Mouse (Mus musculus) liver, embryonic 15.5 days (tissue): ENCODE data around the gene Ajuba. TPM values are rescaled to one million over a fixed set of nuclear protein-coding genes. Genes with fewer than 3 reads are reported as not detected.
"Not testable (repeated sequence)": the region's sequence is repeated elsewhere in the genome, so short reads cannot be mapped to it uniquely, and the experiment has no call there.

Experiments used
- ATAC-seq: fragments of 200-750 bp; cut with Nextera tagmentation; 2 replicates; pipeline ENCODE4 v1.8.0; 2017; ENCODE audit warnings: moderate number of reproducible peaks, mild to moderate bottlenecking, moderate library complexity; ENCODE audit not compliant: insufficient read depth
- H3K27ac ChIP-seq: fragments of 300-500 bp; sonication (generic); replicated peaks from 2 replicates; pipeline ENCODE4 v1.5.1; 2015; ENCODE audit warnings: mild to moderate bottlenecking, inconsistent platforms
- H3K27me3 ChIP-seq: fragments of 300-500 bp; sonication (generic); 2 replicates; pipeline ENCODE4 v1.6.1; 2015; ENCODE audit warnings: mild to moderate bottlenecking, inconsistent platforms
- H3K36me3 ChIP-seq: fragments of 300-500 bp; sonication (generic); replicated peaks from 2 replicates; pipeline ENCODE4 v1.6.1; 2015; ENCODE audit warnings: moderate library complexity, mild to moderate bottlenecking, inconsistent platforms
- H3K4me1 ChIP-seq: fragments of 300-500 bp; sonication (generic); replicated peaks from 2 replicates; pipeline ENCODE4 v1.6.1; 2015; ENCODE audit warnings: inconsistent platforms
- H3K4me2 ChIP-seq: fragments of 300-500 bp; sonication (generic); 2 replicates; pipeline ENCODE4 v1.6.1; 2015; ENCODE audit warnings: moderate library complexity, mild to moderate bottlenecking, inconsistent platforms
- H3K4me3 ChIP-seq: fragments of 300-500 bp; sonication (generic); replicated peaks from 2 replicates; pipeline ENCODE4 v1.5.1; 2015; ENCODE audit warnings: mild to moderate bottlenecking, inconsistent platforms
- H3K9ac ChIP-seq: fragments of 300-500 bp; sonication (generic); 2 replicates; pipeline ENCODE4 v1.6.1; 2015; ENCODE audit warnings: moderate library complexity, mild to moderate bottlenecking, inconsistent platforms
- H3K9me3 ChIP-seq: fragments of 300-500 bp; sonication (generic); replicated peaks from 2 replicates; pipeline ENCODE4 v1.6.1; 2016; ENCODE audit warnings: inconsistent platforms
- WGBS: fragments of 180-500 bp; shearing (Covaris S2); methylation state at CpG from one replicate; pipeline ENCODE4 v1.1.7; 2015; ENCODE audit warnings: mixed read lengths; ENCODE audit not compliant: insufficient replicate concordance; 5-methylcytosine and 5-hydroxymethylcytosine counted together
- polyA plus RNA-seq: library from polyadenylated mRNA; unstranded; fragments of >200 nt; fragmentation: Nextera tagmentation; extraction: Ambion mirVana; gene quantifications from 2 replicates; pipeline ENCODE4 v1.2.1, GENCODE M21; 2015

Ajuba gene
- polyA plus RNA-seq = 5.6 TPM in 2 replicates

DNA sequence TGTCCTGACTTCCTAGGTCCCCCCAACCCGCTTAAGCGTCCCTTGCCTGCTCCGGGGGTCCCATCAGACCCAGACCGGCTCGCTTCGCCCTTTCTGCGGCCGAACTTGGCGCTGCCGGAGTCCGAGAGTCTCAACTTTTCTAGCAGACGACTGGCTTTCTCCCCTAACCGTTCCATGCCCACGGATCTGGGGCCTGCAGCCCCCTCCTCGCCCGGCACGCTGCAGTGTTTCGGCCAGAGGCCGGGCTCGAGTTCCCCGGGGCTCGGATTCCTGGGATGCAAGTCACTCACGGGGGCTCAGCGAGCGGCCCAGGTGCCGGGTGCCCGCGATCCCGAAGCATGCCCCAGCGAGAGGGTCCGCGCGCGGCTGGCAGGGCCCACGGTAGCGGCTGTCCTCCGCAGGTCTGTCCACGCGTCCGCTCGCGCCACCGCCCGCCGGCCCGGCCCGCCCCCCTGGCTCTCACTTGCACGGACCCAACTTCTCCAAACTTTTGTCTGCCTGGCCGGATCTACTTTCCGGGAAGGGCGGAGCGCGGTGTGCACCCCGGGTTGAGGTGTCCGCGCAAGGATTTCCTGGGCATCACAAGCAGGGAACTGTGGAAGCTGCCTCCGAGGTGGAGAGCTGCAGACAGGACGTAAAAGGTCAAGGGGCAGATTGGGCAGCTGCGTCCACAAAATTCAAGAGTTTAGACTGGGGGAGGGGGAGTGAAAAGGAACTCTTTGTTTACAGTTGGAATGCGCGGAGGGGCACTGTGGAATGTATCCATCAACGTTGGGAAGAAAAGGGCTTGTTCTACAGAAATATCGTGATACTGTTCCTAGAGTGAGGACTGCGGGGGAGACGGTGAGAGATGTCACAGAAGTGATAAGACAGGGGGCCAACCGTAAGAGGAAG is at the start of gene Ajuba:
Ajuba (minus strand) TSS at position 470 of the 894 bp plus-strand sequence.
- peak within 1 kb of the TSS; percentile 68 for H3K4me2 ChIP-seq
- ATAC-seq = peak; percentile 50; the same call in 1 of the 2 replicates
- H3K27ac ChIP-seq = peak within 1 kb of the TSS; percentile 59
- no peaks in the 10 kb centered on the region for H3K36me3 ChIP-seq
- H3K9me3 ChIP-seq = no peaks in the 10 kb centered on the region
- peak within 1 kb of the TSS; percentile 44 for H3K9ac ChIP-seq
- H3K27me3 ChIP-seq = peaks cover 77% of the 10 kb centered on the region
- peak within 1 kb of the TSS; percentile 58 for H3K4me3 ChIP-seq
- peaks cover 72% of the 10 kb centered on the region for H3K4me1 ChIP-seq
- WGBS = under 1% methylated on average over 66 of the region's 66 CpGs

DNA sequence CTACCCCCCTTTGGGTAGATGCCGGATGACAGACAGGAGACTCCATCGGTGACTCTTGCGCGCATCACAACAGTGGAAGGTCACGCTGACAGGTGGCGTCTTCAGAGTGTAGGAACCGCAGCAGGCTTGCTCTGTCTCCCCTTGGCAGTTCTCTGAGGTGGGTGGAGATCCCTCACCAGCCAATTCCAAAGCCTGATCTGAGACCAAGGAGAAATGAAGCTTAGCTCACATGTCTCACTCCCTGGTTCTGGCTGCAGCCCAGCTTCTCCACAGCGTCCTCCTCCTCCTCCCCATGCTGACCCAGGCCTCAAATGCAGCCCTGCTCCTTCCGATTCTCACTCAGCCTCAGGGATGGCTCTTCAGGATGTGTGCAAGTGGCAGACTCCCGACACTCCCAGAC is 47.6 kb upstream of the Ajuba start:
- no peak overlapping the region for H3K4me3 ChIP-seq
- no peak overlapping the region for H3K27ac ChIP-seq
- peaks cover 10% of the 10 kb centered on the region for H3K4me1 ChIP-seq
- H3K4me2 ChIP-seq = no peak overlapping the region
- WGBS = 69% methylated on average over 10 of the region's 10 CpGs
- no peak overlapping the region for H3K9ac ChIP-seq
- H3K27me3 ChIP-seq = peaks cover 17% of the 10 kb centered on the region
- no peaks in the 10 kb centered on the region for H3K9me3 ChIP-seq
- no peak for ATAC-seq
- H3K36me3 ChIP-seq = no peaks in the 10 kb centered on the region

DNA sequence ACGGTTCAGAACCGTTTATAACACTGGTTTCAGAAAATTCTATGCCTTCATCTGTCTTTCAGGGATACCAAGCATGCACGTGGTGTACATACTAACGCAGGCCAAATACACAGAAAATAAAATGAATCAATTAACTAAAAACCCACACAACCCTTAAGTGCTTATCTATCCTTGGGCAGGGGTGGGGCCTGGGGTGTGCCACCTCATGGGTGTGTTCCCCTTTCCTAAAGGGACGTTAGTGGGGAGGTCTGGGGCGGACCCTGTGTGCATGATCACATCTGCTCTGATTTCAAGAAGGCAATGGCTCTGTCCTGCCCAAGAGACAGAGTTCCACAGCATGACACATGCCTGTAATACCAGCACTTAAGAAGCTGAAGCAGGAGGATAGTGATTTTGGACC is 46.0 kb upstream of the Ajuba start:
- H3K4me1 ChIP-seq = peaks cover 10% of the 10 kb centered on the region
- WGBS = 52% methylated on average over 6 of the region's 6 CpGs
- no peak overlapping the region for H3K4me3 ChIP-seq
- H3K9me3 ChIP-seq = no peaks in the 10 kb centered on the region
- peak; percentile 53; the same call in 1 of the 2 replicates for ATAC-seq
- H3K27ac ChIP-seq = no peak overlapping the region
- H3K27me3 ChIP-seq = peaks cover 17% of the 10 kb centered on the region
- no peak overlapping the region for H3K4me2 ChIP-seq
- no peak overlapping the region for H3K9ac ChIP-seq
- H3K36me3 ChIP-seq = no peaks in the 10 kb centered on the region

DNA sequence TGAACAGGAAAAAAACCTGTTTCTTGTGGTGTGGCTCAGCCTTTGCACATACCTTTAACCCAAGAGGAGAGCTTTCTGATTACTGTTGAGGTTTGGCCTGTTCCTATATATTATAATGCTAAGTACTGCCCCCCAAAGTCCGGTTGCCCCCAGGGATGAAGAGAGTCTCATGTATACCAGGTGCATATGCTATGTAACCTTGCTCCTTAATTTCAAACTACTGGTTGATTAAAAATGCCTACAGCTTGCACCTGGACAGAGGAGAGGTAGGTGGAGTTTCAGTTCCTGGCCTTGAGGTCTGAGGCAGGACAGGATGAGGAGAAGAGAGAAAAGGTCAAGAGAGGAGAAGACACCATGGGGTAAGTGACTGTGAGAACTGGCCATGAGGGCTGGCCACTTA is 43.8 kb upstream of the Ajuba start, which contains the start of gene Psmb11:
Psmb11 (plus strand) TSS at position 301 of the 400 bp plus-strand sequence.
- peaks cover 22% of the 10 kb centered on the region for H3K4me1 ChIP-seq
- H3K27ac ChIP-seq = no peak within 1 kb of the TSS
- no peaks in the 10 kb centered on the region for H3K9me3 ChIP-seq
- no peak within 1 kb of the TSS for H3K4me3 ChIP-seq
- no peak within 1 kb of the TSS for H3K4me2 ChIP-seq
- H3K27me3 ChIP-seq = peaks cover 14% of the 10 kb centered on the region
- ATAC-seq = no peak
- H3K36me3 ChIP-seq = peaks cover 4% of the 10 kb centered on the region; the same call in 1 of the 2 replicates
- H3K9ac ChIP-seq = no peak within 1 kb of the TSS
- WGBS = 79% methylated on average over 1 of the region's 1 CpGs

DNA sequence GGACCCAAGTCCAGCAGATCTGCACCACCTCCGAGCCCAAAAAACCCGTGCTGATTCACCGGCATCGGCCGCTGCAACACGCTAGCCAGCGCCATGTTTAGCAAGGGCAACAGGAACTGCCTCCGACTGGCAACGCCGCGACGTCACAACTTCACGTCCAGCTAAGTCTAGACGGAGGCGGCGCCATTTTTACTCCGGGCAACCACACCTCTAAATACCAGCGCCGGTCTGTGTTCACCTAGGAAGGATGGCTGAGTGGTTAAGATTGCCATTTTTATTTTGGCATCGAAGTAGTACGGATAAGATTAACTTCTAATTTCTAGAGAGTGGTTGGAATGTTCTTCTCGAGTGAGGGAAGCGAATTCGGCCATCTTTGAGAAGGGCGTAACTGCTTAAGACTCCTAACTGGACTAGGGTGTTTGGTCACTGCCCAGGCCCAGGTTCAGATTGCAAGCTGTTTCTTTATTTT is 40.6 kb upstream of the Ajuba start, which contains the start of gene Psmb5:
Psmb5 (minus strand) TSS at position 126 of the 469 bp plus-strand sequence.
- Histone ChIP-seq H3K9me3 (no peaks in the 10 kb centered on the region), H3K27me3 (no peaks in the 10 kb centered on the region), H3K36me3 (peaks cover 26% of the 10 kb centered on the region), H3K9ac (peak within 1 kb of the TSS; percentile 83), H3K4me1 (peaks cover 23% of the 10 kb centered on the region), H3K4me3 (peak within 1 kb of the TSS; percentile 87), H3K4me2 (peak within 1 kb of the TSS; percentile 75), H3K27ac (peak within 1 kb of the TSS; percentile 78)
- under 1% methylated on average over 25 of the region's 25 CpGs for WGBS
- ATAC-seq = peak; percentile 87

DNA sequence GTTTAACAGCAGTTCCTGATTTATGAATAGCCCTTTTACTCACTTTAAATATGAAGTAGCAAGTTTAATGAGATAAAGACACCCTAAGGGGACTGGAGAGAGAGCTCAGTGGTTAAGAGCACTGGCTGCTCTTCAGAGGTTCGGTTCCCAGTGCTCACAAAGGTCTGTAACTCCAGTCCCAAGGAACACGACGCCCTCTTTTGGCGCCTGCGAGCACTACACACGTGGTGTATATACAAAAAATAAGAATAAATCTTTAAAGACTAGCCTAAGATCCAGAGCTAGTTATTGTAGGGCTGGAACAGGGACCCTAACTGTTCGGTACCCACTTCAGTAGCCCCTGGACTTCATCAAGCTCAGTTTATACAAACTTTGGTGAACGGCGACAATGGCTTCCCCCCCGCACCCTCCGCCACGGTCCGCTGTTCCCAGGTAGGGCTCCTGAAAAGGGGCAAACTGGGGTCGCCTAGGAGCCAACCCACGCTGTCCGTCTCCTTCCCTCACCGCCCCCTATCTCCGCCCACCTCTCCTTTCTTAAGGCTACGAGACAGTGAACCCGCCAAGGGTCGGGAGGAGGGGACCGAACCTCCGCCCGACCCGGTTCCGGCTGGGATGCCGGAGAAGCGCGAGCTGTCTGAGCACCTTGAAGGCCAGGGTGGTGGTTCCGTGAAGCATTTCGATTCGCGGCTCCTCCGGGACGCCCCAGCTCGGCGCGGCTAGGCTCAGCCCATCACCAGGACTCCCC is 40.0 kb upstream of the Ajuba start:
- Histone ChIP-seq H3K4me2 (peak overlapping the region; percentile 75), H3K4me3 (peak overlapping the region; percentile 87), H3K9me3 (no peaks in the 10 kb centered on the region), H3K27me3 (no peaks in the 10 kb centered on the region), H3K9ac (peak overlapping the region; percentile 83), H3K27ac (peak overlapping the region; percentile 78), H3K4me1 (peaks cover 21% of the 10 kb centered on the region), H3K36me3 (peaks cover 32% of the 10 kb centered on the region)
- ATAC-seq = peak; percentile 57
- WGBS = 2% methylated on average over 38 of the region's 38 CpGs

DNA sequence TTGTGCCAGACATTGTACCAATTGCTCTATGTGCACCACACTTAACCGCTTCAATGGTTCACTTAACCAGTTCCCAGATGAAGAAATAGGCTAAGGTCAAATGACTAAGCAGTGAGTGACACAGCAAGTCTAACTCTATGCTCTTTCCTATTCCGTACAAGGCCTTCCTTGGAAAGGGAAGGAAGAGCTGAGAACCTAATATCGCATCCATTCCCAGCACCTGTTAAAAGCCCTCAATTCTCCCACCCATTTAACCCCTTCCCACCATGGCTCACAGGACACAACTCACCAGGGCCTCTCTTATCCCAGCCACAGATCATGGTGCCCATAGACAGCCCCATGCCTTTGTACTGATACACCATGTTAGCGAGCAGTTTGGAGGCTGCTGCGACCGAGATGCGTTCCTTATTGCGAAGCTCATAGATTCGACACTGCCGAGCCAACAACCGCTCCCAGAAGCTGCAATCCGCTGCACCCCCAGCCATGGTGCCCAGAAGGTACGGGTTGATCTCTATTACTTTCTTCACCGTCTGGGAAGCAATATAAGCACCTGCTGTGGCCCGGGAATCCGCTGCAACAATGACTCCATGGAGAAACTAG is 39.0 kb upstream of the Ajuba start:
- H3K4me2 ChIP-seq = no peak overlapping the region
- ATAC-seq = no peak
- H3K9ac ChIP-seq = no peak overlapping the region
- H3K36me3 ChIP-seq = peaks cover 38% of the 10 kb centered on the region
- H3K27ac ChIP-seq = no peak overlapping the region
- 86% methylated on average over 16 of the region's 16 CpGs for WGBS
- H3K9me3 ChIP-seq = no peaks in the 10 kb centered on the region
- H3K4me3 ChIP-seq = no peak overlapping the region; the same call in 1 of the 2 replicates
- no peaks in the 10 kb centered on the region for H3K27me3 ChIP-seq
- peaks cover 21% of the 10 kb centered on the region for H3K4me1 ChIP-seq

DNA sequence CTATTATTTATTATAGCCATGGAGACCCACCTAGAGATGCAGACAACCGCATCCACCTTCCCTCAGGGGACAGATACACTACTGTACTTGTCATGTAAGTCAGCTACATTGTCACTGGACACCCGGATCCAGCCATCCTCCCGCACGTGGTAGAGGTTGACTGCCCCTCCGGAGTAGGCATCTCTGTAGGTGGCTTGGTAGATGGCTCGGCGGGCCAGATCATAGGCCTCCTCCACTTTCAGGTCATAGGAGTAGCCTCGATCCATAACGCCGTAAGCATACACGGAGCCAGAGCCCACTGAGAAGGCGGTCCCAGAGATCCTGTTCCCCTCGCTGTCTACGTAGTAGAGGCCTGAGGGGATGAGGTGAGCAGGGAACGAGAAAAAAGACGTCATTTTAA is 36.8 kb upstream of the Ajuba start:
- not testable (repeated sequence) for H3K27me3 ChIP-seq, H3K4me2 ChIP-seq, H3K9me3 ChIP-seq, H3K9ac ChIP-seq, H3K4me3 ChIP-seq, ATAC-seq, H3K27ac ChIP-seq
- H3K36me3 ChIP-seq = peaks cover 42% of the 10 kb centered on the region
- 86% methylated on average over 16 of the region's 16 CpGs for WGBS
- peaks cover 21% of the 10 kb centered on the region for H3K4me1 ChIP-seq

DNA sequence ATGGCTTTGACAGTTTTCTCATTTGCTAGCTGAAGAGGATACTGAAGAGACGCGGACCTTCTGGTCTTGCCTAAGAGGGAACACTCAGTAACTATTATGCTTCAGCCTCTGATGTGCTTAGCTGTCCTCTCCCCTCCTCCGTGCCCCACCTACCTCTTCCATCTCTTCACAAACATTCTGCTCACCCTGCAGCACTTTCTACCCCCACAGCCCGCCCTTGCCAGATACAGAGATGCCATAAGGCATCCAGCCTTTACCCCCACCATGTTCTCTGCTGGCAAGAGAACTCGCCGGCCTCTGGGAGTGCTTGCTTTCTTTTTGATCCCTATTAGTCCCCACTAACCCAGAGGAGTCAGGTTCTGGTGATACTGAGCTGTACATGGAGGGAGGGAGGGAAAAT is 33.3 kb upstream of the Ajuba start:
- Histone ChIP-seq H3K36me3 (peaks cover 36% of the 10 kb centered on the region), H3K4me1 (peaks cover 10% of the 10 kb centered on the region), H3K27ac (no peak overlapping the region), H3K4me3 (no peak overlapping the region), H3K9me3 (no peaks in the 10 kb centered on the region), H3K9ac (no peak overlapping the region), H3K4me2 (no peak overlapping the region), H3K27me3 (no peaks in the 10 kb centered on the region)
- 77% methylated on average over 6 of the region's 6 CpGs for WGBS
- no peak for ATAC-seq

DNA sequence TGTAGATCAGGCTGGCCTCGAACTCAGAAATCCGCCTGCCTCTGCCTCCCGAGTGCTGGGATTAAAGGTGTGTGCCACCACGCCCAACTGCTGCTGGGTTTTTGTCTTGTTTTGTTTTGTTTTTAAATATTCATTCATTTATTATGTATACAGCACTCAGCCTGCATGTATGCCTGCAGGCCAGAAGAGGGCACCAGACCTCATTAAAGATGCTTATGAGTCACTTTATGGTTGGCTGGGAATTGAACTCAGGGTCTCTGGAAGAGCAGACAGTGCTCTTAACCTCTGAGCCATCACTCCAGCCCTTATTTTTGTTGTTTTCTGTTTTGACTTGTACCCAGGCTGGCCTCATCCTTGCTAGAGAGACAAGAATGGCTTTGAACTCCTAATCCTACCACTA is 32.6 kb upstream of the Ajuba start:
- Histone ChIP-seq H3K27ac (no peak overlapping the region), H3K36me3 (peaks cover 30% of the 10 kb centered on the region), H3K9me3 (no peaks in the 10 kb centered on the region), H3K9ac (no peak overlapping the region), H3K27me3 (no peaks in the 10 kb centered on the region), H3K4me3 (no peak overlapping the region), H3K4me2 (no peak overlapping the region), H3K4me1 (peaks cover 10% of the 10 kb centered on the region)
- WGBS = 61% methylated on average over 4 of the region's 4 CpGs
- no peak for ATAC-seq
